Mouse (Mus musculus) adrenal gland, postnatal 10 days (tissue): ENCODE results near the gene Prep. TPM values are rescaled to one million over a fixed set of nuclear protein-coding genes. Genes with fewer than 3 reads are reported as not detected.
"Not testable (repeated sequence)": the region's sequence is repeated elsewhere in the genome, so short reads cannot be mapped to it uniquely, and the experiment has no call there.

Experiments used
- DNase-seq: peaks from one replicate; pipeline ENCODE4 v3.0.0; 2021; ENCODE audit warnings: mixed read lengths
- total RNA-seq, 2 experiments: library from RNA; stranded (reverse); gene quantifications; 2 replicates each; pipeline ENCODE4 v1.2.3; 2021

The Prep gene
- total RNA-seq, 2 experiments from 2014 or later = 15.3 to 16.8 TPM

DNA sequence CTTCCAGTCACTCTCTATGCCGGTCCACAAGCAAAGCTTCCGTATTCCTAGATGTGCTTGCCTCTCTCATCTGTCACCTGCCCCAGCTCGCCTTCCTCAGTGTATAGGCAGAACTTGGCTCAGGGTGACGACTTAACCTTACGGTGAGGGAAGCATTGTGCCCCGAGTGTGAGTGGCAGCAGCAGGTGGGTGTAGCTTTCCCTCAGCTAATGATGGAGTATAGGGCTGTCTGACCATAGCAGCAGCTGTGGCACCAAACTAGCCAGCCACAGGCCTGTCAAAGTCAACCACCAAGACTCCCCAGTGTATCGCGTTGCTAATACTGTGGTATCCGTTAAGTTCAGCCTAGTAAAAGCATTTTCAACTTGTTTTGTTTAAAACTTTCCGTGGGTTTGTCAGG, 9.6 kb downstream of the Prep start:
- DNase-seq = no peak

- DNase-seq = no peak
These were observed 10.3 kb downstream of the Prep start for GRCm38 (mm10) chr10:45077353-45077752.

- no peak for DNase-seq
These were observed 12.8 kb downstream of the Prep start for GRCm38 (mm10) chr10:45079756-45080155.

GRCm38 (mm10) chr10:45080490-45080889, 13.5 kb downstream of the Prep start:
- no peak for DNase-seq

DNA sequence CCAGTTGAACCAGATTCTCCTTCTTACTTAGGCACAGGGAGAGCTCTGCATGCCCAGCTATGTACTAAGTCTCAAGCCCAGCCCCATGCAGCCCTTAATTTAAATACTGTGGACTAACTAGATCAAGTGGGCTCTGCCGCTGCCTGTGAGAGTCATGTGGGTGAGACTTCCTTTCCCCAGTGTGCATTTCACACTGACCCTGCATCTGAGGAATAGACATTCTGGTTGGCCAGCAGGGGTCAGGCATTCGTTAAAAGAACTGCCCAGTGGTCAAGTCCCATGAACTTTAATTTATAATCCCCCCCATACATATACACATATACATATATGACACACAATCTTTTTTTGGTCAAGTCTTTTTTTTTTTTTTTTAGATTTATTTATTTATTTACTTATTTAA, 15.7 kb downstream of the Prep start:
- no peak for DNase-seq

DNA sequence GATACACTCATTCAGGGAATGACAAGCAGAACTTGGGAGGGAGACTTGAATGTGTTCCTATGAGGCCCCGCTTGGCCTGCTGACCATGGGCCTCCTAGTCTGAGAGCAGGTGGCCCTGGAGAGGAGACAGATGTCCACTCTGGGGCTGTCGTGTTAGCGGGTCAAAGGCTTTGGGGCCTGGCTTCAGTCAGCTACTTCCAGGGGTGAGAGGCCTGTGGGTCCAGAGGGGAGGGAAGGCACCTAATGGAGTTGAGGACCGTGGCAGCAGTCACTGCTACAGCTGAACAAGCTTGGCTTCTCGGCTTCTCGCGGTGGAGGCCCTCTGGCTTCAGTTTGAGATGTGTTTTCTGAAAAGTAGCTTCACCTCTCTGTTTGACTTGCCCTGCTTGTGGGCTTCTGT, 17.0 kb downstream of the Prep start:
- DNase-seq = not testable (repeated sequence)

DNA sequence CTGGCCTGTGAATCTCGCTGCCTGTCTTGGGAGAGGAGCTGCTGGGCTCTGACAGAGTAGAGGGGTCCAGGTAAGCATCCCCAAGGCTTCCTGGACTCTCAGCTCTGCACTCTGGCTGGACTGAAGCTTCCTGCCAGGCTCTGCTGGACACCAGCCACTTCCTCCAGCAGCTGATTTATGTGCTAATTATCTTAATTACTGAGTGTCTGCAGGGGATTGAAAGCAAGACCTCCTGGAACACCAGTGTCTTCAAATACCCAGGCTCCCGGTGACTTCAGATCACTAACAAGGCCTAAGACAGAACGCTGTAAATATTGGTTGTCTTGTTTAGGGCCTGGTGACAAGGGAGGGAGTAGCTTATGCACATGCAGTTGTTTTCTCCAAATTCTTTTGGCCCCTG, 17.5 kb downstream of the Prep start:
- no peak for DNase-seq

GRCm38 (mm10) chr10:45085315-45085714, 18.3 kb downstream of the Prep start:
- no peak for DNase-seq

DNA sequence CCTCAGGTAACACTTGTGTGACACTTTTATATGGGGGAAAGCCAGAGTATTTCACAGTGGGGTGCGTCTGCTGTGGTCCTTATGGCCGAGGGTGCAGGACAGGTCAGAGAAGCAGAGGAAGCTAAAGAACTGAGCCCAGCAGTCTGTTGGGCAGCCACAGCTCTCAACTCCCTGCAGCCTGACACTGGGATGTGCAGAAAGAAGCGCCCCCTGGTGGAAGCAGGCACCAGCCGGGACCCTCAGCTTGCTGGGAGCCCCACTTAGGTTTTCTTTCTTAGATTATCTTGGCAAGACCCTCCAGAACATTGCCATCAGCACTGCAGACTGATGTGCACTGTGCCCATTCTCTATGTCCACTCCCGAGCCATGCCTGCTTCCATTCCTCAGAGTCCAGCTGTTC, 19.6 kb downstream of the Prep start:
- peak; percentile 56 for DNase-seq

- no peak for DNase-seq
These were observed 24.6 kb downstream of the Prep start for GRCm38 (mm10) chr10:45091462-45092079.

- no peak for DNase-seq
These were observed 25.4 kb downstream of the Prep start for GRCm38 (mm10) chr10:45092080-45093056.

DNA sequence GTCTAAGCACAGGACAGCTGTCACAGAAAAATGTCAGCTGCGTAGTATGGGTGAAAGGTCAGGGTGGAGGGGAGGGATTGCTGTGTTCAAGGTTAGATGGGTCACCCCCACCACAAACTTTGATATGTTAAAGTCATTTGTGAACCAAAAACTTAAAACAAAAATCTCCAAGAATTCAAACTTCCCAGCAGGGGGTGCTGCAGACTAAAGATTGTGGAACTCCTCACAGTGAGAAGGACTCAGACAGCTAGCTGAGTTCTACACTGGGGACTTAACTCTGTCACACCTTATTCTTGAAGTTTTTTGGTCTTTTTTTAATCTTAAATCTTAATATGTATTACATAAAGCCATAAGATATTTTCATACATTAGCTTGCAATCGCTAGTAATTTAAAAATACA, 31.7 kb downstream of the Prep start:
- DNase-seq = peak; percentile 57

- no peak for DNase-seq
These were observed 33.5 kb downstream of the Prep start for GRCm38 (mm10) chr10:45100473-45100872.

DNA sequence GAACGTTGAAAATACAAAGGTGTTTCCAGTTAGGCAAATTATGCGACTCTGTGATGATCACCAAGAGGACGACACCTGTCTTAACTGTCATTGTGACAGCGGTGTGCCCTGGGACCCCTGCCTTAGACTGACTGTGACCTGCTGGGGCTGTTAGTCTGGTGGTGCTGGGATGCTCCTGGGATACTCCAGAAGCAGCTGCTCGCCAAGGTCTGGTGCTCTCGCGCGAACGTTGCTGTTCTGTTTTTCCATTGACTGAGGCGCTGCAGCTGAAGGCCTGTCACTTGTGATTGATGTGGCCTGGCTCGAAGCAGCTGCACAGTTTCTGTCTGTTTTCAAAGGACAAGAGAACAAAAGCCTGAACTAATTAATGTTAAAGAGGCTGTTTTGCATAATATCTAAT, 36.2 kb downstream of the Prep start:
- peak; percentile 42 for DNase-seq

DNA sequence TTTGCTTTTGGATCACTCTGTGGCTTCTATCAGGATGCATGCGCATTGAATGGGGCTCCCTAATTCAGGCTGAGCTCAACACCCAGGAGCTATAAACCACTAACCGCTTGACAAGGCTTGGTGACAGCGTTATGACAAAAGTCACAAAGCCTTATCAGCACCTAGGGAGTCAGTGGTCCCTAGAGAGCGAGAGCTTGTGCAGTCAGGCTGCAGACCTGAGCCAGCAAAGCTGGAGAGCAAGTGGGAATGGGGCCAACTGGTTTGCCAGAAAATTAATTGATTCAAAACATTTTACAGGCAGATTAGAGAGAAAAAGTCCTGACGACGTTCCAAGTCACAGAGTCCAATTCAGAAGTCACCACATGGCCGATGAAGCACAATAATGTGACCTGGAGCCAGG, 37.1 kb downstream of the Prep start:
- DNase-seq = peak; percentile 72

GRCm38 (mm10) chr10:45104535-45105079, 37.6 kb downstream of the Prep start:
- DNase-seq = no peak

DNA sequence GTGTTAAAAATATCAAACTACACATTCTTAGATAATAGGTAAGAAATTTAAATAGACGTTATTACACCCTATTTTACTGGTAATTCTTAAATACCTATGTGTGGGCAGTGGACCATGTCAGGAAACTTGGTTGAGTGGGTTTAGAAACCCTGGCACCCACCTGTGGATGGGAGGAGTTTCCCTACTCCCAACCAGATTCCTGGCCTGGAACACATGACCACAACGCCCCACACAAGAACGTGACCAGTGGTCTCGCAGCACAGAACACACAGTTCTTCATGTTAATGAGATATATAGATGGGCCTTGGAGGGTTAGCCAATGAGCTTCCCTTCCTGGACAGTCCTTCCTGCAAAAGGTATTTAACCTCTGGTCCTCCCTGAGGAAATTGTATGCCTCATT, 39.5 kb downstream of the Prep start:
- no peak for DNase-seq

- no peak for DNase-seq
These were observed 40.3 kb downstream of the Prep start for GRCm38 (mm10) chr10:45107313-45107712.

DNA sequence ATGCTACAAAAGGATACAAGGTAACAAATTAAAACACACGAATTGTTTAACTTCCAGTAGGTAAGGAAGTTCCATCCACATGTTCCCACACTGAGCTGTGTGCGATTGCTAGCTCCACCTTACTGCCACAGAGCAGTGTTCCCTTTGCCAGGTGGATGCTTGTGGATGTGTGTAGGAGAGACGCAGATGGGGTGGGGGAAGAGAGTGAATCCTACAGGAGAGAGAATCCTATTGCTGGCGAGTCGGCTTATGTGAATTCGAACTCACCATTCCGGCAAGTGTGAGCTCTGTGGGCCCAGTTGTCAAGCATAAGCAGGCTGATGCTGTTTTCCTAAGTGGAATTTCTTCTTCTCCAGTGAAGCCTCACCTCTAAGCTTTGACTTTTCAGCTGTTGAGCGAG, 42.0 kb downstream of the Prep start:
- DNase-seq = no peak

DNA sequence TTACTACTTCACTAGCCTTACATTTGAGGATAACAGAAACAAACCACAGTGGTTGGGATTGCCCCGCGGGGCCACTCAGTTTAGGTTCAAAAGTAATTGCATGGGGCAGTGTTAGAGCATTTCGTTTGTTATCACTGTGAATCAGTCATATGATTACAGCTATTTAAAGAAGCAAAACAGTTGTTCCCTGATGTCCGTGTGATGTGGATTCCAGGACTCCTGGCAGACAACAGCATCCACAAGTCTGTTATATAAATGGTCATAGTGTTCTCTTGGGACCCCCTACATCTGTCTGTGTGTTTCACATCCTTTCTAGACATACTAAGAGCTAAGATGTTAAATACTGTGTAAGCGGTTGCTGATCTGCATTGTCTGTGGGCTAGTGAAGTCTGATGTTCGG, 43.0 kb downstream of the Prep start:
- DNase-seq = no peak

GRCm38 (mm10) chr10:45112927-45113326, 45.9 kb downstream of the Prep start:
- DNase-seq = no peak

DNA sequence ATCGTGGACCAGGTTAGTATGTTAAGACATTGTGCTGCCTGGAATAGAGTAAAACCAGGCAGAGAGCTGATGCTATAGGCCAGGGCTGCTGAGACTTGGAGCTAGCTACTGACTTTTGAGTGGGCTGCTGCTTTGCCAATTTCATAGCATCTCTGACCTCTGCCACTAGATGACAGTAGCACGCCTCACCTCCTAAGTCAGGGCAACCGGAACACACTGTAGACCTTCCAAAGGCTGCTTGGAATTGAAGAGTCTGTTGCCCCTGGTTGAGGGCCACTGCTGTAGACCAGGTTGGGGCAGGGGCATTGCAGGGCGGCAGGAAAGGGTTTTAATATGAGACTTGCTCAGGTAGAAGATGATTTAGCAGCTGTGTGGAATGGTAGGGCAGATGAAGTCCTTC, 47.5 kb downstream of the Prep start:
- no peak for DNase-seq

- no peak for DNase-seq
These were observed 49.8 kb downstream of the Prep start for GRCm38 (mm10) chr10:45116832-45117231.
